Mouse (Mus musculus) gastrocnemius, postnatal 25 days (tissue): ENCODE data around the gene Med6. TPM values are rescaled to one million over a fixed set of nuclear protein-coding genes. Genes with fewer than 3 reads are reported as not detected.

Experiments used
- DNase-seq: peaks from one replicate; pipeline ENCODE4 v3.0.0; 2022
- long read RNA-seq, 2 experiments: library from polyadenylated mRNA; stranded (forward); transcript quantifications; one replicate each; pipeline ENCODE4 v2.0.0; 2021
- total RNA-seq, 2 experiments: library from RNA; stranded (reverse); gene quantifications; 1 replicate in 1 of 2; 2 replicates in 1 of 2; pipeline ENCODE4 v1.2.3; 2021

Med6 gene
- total RNA-seq, result 10 to 100 TPM in 1 of 2 experiments, 1 to 10 TPM in 1; 9.9 to 12.8 TPM
- long read RNA-seq, experiment 1, transcript Med6-204 (8 exons, 1,059 nt), result major isoform, 15 of 19 reads
- long read RNA-seq, experiment 1, partial matches to known transcripts, result 0 of 19 reads
- long read RNA-seq, experiment 1, other reads (novel, unspliced or antisense), result 4 of 19 reads
- long read RNA-seq, experiment 2, transcript Med6-204 (8 exons, 1,059 nt), result major isoform, 13 of 14 reads
- long read RNA-seq, experiment 2, partial matches to known transcripts, result 0 of 14 reads
- long read RNA-seq, experiment 2, other reads (novel, unspliced or antisense), result 0 of 14 reads

- peak; percentile 93 for DNase-seq
These were observed at the start of gene Med6 for GRCm38 (mm10) chr12:81594902-81595671. Gene Med6, minus strand, starts transcription at chr12:81595008.

GRCm38 (mm10) chr12:81642361-81643082, 47.7 kb upstream of the Med6 start:
- DNase-seq, result no peak

GRCm38 (mm10) chr12:81640656-81641055, 45.8 kb upstream of the Med6 start:
- DNase-seq, result no peak

- DNase-seq, result no peak
These were observed 38.4 kb upstream of the Med6 start for GRCm38 (mm10) chr12:81633246-81633645.

GRCm38 (mm10) chr12:81631661-81632401, 37.0 kb upstream of the Med6 start:
- DNase-seq, result no peak

- DNase-seq, result peak; percentile 26
These were observed 36.3 kb upstream of the Med6 start, which contains the start of gene Ttc9 for GRCm38 (mm10) chr12:81630915-81631660. Gene Ttc9, plus strand, starts transcription at chr12:81631249.

- peak; percentile 32 for DNase-seq
These were observed 35.7 kb upstream of the Med6 start for GRCm38 (mm10) chr12:81630520-81630914.

GRCm38 (mm10) chr12:81628091-81628490, 33.3 kb upstream of the Med6 start:
- DNase-seq, result no peak

- DNase-seq, result no peak
These were observed 32.6 kb upstream of the Med6 start for GRCm38 (mm10) chr12:81627426-81627825.

GRCm38 (mm10) chr12:81626226-81626861, 31.5 kb upstream of the Med6 start:
- DNase-seq, result no peak

- no peak for DNase-seq
These were observed 28.6 kb upstream of the Med6 start for GRCm38 (mm10) chr12:81623377-81623776.

GRCm38 (mm10) chr12:81619302-81619701, 24.5 kb upstream of the Med6 start:
- DNase-seq, result peak; percentile 10

GRCm38 (mm10) chr12:81616980-81617379, 22.2 kb upstream of the Med6 start:
- no peak for DNase-seq

- no peak for DNase-seq
These were observed 21.0 kb upstream of the Med6 start for GRCm38 (mm10) chr12:81615807-81616206.

- no peak for DNase-seq
These were observed 14.6 kb upstream of the Med6 start for GRCm38 (mm10) chr12:81609445-81609844.

GRCm38 (mm10) chr12:81604995-81605784, 10.4 kb upstream of the Med6 start:
- DNase-seq, result no peak

- DNase-seq, result no peak
These were observed 1.9 kb upstream of the Med6 start for GRCm38 (mm10) chr12:81596547-81597262.

GRCm38 (mm10) chr12:81568374-81568773, 26.4 kb downstream of the Med6 start, which contains the start of gene Adam21:
Gene Adam21, minus strand, starts transcription at chr12:81568474.
- DNase-seq, result no peak

GRCm38 (mm10) chr12:81567931-81568330, 26.9 kb downstream of the Med6 start:
- DNase-seq, result no peak
